Mouse (Mus musculus): ENCODE results near the gene Trim72.

The Trim72 gene

GRCm38 (mm10) chr7:128050739-128051138, 47.0 kb downstream of the Trim72 start:
- no peak for DNase-seq (ENCODE audit: low spot score in 2 of 2)

DNA sequence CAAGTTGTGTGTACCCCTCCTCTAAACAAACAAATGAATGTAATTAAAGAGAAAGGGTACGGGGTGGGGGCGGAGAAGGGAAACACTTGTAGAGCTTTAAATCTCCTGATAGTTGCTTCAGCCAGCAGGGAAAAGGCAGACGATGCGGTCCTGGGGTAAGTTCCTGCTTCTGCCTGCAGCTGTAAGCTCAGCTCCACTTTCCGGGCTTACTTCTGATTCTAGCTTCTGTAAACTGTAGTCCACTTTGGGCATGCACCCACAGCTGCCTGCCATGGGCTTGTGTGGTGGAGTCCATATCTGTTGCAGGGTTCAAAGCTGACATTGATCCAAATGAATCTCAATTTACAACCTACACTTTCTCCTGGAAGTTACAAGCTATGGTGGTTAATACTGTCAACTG, 49.3 kb downstream of the Trim72 start:
- DNase-seq (ENCODE audit: low spot score in 2 of 2): no peak

DNA sequence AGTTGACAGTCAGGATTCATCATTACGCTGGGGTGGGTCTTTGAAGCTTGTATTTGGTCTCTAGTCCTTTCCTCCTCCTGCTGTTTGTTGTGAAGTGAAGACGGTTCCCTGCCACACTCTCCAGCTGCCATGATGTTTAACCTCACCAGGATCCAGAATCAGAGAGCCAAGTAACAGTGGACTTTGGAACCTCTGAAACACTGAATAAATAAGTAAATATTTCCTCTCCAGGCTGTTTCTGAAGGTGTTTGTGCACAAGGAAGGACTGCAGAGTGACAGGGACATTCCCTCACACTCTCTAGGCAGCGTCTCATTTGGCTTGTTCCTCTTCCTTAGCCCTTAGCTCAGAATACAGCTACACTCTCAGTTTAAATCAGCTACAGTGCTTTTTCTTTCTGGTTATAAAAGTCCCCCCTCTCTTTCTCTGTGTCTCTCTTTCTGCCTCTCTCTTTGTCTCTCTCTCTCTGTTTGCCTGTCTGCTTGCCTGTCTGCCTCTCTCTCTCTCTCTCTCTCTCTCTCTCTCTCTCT, 53.2 kb downstream of the Trim72 start:
- no peak for DNase-seq (ENCODE audit: low spot score in 2 of 2)

DNA sequence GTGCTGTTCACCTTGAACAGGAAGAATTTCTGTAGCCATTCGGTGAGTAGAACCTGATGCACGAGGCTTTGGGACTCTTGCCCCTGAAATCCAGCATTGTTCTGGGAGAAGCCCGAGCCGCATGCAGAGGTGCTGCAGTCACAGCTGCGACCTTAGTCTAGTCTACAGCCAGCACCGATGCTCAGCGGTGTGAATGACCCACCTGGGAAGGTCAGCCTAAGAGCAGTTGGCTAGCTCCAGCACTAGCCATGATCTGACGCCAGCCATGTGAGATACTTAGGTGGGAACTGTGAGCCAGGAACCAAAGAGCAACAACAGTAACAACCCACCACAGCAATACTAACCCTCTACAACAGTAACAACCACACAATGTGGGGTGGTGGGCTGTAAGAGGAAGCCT, 54.1 kb downstream of the Trim72 start:
- no peak for DNase-seq (ENCODE audit: low spot score in 2 of 2)

DNA sequence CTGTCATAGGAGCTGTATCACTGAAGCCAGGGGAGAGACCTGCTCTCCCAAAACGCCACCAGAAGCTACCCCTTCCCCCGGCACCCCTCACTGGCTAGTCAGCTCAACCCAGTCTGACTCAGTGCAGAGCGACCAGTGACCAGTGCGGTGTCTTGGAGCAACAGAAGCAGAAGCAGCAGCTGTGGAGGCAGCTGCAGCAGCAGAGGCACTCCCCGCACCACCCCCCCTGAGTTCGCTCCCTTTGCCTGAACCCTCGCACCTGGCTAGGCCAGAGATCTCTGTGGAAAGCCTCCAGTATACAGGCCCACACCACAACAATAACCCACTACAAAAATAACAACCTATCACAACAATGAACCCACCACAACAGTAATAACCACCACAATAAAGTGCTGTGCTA, 54.8 kb downstream of the Trim72 start:
- no peak for DNase-seq (ENCODE audit: low spot score in 2 of 2)

DNA sequence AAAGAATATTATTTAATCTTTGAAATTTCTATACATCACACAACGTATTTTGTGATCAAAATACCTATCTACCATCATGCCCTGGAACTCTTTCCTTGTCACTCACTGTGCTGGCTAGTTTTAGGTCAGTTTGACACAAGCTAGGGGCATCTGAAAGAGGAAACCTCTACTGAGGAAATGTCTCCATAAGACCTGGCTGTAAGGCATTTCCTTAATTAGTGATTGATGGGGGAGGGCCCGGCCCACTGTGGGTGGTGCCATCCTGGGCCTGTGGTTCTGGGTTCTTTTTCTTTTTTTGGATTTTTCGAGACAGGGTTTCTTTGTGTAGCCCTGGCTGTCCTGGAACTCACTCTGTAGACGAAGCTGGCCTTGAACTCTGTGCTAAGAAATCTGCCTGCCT, 55.3 kb downstream of the Trim72 start:
- DNase-seq (ENCODE audit: low spot score in 2 of 2): no peak

Data from frontal cortex, postnatal 14 days (tissue).